Mouse (Mus musculus): ENCODE measurements around the gene Pdzrn3.

Pdzrn3 gene

DNA sequence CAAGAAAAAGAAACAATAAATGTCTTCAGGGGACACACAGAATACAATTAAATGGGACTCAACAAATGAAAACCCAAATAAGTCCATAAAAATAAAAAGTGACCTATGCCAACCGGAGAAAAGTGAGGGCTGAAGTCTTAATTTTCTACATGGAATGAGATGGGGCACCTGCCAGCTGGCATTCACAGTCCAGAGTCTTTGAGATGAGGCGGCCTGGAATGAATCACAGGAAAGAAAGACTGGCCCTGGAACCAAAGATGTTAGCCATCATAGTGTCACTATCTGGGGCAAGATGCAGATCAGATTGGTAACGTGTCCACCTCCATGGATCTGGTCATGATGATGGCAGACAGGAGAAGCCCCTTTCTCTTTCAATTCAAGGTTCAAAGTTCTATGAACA is 50.5 kb downstream of the Pdzrn3 start:
- no peak for DNase-seq

DNA sequence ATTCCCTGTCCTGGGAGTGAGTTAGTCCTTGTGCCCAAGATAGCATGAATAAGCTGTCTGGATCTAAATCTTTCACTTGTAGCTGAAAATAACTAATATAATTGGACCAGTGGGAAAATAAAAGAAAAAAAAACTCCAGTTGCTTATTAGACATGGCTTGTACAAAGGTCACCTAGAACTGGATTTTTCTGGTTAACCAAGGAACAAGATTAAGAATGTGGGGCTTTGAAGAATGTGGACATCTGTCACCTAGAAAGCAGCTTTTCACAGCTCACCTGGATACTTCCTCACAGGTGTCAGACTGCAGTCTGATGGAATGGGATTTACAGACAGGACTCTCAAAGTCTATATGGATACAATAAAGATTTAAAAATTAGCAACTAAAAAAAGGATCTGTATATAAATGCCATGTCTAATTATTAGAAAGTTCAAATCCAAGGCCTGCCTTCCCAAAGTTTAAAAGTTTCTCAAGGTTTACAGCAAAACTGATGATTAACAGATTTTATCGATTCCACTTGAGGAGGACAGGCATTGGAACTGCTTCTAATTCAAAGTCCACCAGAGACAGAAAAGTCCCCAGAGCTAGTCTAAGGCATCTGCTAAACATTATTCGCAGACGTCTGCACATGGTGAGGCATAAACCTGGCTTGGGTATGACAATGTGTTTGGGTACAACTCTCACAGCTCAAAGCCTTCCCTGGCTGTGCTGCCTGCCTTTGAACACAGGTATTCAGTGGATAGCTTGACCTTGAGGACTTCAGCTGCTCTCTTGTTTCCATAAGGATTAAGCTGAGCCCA is 51.7 kb downstream of the Pdzrn3 start:
- no peak for DNase-seq

DNA sequence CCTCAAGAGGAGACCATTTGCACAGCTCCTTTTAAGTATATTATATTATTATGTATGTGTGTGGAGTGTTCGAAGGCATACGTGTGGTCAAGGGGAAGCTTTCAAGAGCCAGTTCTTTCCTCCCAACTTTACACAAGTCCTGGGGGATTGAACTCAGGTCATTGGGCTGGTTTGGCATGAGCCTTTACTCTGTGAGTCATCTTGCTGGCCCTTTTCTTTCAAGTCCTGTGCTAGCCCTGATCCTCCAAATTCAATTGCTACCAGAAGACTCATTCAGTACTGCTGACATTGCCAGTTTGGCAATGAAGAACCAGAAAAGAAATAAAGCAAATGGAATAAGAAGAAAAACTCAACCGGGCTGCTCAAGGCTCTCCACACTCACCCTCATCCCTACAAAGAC is 55.1 kb downstream of the Pdzrn3 start:
- DNase-seq, result no peak

DNA sequence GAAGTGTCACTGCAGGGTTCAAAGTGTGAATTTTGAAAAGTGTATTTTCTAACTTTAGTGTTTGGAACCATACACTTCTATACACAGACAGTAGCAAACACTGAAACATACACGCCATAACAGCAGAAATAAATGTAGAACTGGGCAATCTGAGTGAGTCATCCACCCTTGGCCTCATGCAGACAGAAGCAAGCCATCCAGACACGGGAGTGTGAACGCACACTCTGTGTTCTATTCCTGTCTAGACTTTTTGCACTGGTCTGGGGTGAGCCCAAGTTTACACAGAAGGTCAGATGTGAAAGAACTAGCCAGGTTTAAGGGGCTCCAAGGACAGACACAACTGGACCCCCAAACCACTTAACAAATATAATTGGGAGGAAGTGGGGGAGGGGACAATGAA is 57.3 kb downstream of the Pdzrn3 start:
- DNase-seq, result no peak

DNA sequence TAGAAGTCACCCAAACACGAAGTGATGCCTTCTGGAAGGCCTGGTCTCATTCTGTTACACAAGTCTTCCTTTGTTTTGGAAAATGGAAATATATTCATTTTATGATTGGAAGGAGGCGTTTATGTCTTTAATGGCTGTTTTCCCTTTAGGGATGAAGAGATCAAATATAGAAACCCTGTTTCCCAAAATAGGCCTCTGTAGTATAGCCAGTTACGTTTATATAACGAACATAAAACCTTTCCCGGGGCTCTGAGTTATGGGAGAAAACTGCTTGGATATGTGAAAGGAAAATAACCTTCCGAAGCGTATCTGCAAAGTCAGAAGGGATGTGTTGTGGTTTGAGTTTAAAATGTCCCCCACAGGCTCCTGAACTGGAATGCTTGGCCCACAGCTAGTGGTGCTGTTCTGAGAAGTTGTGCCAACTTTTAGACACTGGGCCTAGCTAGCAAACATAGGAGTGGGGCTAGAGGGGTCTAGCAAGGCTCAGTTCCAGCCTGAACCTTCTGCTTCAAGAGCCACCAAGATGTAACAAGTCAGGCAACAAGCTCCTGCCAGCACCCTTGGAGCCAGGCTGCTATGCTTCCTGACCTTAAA is 58.2 kb downstream of the Pdzrn3 start:
- DNase-seq, result no peak

DNA sequence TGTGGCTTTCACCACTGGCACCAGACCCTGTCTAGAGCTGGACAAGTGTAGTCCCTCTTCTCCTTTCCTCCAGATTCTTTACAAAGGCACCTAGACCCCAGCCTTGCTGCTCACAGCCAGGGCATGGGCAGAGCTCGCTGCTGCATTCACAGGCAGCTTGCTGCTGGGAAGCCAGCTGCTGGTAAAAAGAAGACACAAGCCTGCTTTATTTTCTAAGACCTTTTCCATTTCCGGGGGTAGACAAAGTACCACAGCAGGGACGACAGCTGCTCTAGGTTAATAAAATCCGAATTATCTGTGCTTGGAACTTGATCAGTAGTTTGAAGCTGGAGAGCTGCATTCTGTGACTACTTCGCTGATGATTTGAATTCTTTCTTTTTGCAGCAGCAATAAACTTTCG is 59.2 kb downstream of the Pdzrn3 start:
- DNase-seq, result no peak

DNA sequence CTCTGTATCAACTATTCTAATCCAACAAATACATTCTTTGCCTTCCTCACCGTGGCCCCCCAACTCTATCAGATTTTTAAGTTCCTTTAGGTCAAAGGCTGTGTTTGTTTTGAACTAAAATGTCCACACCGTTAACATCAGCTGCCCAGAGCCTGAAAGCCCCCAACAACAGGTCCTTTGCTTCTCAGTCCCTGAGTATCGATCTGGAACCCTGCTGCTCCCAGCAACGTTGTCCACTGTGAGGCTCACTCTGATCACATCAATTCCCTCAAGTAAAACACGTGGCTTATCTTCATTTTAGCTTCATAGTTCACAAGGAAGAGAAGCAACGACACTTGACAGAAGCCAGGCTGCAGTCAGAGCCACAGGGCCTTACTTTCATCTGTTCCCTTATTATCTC is 66.3 kb downstream of the Pdzrn3 start:
- DNase-seq, result no peak

DNA sequence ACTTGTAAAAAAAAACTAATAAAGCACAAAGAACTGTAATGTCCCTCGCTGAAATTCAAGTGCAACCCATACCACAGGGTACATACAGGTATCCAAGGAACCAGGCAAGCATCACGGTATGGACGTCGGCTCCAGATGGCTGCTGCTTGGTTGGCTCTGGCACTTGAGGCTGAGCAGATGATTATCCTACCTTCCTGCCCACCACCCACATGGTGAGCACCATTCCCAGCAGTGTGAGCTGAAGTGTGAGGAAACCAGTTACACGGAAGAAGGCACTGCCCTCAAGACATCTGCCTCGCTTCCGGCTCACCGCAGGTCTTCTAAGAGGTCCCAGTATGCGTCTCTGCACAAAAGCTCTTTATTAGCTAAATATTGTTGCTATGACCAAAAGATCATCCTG is 67.2 kb downstream of the Pdzrn3 start:
- no peak for DNase-seq

DNA sequence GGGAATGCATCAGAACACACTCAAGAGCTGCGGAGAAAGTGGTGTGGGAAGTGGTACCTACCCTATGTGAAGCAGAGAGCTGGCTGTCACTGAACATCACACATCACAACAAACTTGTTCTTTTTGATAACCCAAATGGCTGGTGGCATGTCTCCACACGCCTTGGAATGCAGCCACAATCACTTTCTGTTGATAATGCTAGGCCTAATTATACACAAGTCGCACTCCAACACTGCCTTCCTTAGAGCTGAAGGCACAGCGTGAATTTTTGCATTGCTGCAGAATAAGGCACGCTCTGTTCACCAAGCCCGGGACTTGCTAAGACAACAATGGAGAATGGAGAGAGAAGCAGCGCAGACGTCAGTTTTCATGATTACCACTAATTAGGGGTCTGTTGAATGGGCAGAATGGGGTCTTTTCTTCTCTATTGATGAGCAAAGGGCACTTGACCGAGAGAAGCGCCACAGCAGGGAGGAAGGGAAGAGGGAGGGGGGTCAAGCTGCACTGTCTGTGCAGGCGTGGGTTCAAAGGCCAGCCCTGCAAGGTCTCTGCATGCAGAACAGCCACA is 69.6 kb downstream of the Pdzrn3 start:
- no peak for DNase-seq

DNA sequence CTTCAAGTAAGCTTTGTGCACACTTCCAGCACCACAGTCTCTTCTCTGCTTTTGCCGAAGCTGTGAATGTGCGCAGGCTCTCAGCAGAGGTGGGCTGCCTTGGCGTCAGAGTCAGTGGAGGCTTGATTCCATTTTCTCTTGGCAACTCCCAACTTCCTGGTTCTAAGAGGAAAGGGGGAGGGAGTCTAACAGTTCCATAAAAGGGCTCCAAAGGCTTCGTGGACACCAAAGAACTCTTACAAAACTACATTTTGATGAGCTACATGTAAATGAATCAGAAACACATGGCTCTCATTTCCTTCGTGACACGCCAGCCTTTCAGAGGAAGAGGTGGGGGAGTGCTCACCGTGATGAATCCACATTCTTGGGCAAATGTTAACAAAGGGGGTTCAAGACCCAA is 70.9 kb downstream of the Pdzrn3 start:
- no peak for DNase-seq

DNA sequence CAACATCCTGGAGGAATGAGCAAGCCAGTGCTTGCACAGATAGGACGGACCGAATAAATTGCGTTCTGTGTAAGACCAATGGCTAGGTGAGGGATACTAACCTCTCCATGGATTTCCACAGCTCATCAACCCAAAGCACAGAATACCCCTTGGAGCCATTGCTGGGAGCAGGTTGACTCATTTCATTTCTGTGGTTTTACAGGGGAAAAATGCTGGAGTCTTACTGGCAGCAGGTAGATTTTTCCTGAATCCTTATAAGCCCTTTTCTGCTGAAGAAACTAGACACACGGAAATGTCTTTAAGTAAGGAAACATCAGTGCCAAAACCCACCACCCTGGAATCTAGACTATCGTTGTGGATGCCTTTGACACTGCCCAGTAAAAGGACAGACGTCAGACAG is 72.2 kb downstream of the Pdzrn3 start:
- DNase-seq, result no peak

DNA sequence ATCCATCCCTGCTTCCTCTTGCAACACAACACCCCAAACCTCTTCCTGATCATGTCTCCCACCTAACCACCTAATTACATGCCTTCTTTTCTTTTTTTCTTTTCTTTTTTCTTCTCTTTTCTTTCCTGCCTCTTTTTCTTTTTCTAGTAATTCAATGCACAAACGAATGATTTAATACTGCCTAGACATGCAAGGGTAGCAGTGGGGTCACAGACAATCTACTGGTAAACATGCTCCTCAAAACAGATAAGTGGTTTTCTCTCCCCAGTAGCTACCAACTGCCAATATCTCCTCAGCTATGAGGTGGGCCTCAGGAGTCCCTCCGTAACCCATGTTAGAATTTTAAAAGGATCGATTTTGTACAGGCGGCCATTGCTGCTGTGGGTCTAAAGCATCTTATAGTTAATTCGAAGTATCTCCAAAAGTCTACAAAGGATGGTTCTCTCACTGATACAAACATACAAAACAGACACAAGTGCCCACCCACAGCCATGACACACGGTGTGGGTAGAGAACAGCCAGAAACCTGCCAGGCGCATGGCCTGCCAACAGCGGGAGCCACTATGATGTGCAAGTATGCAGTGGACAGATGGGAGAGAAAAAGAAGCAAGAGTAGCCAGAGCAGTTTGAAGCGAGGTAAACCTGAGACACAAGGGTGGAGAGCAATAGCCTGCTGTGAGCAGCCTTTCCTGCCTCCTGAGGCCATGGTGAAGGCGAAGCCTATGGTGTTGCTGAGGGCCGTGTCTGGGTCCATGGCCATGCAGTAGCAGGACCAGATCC is 73.5 kb downstream of the Pdzrn3 start:
- no peak for DNase-seq

DNA sequence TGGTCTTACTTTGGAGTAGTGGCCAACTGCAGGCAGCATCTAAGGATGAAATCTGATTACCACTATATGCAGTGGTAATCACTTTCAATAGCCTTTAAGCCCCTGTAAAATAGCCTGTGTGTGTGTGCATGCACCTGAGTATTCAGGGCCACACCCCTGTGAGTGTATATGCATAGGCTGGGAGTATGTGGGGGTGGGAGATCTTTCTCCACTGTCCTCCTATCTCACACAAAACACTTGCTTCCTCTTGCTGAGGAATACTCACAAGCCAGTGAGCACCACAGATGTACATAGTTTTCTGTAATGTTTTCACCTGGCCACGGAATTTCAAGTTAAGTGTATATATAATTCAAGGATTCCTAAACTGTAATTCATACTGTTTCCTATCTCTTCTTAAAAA is 74.2 kb downstream of the Pdzrn3 start:
- no peak for DNase-seq

DNA sequence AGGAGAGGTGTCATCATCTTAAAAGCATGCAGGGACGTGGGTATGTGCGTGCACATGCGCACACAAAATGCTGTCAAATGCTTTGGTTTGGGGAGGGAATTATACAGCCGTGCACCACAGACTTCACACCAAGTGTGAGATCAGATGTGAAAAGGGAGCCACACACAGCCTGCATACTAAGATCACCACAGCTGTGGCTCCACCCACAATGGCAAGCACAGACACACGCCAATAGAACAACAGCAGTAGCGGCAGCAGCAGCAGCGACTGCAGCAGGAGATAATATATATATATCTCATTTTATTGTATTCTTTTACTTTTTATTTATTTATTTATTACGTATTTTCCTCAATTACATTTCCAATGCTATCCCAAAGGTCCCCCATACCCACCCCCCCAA is 76.5 kb downstream of the Pdzrn3 start:
- no peak for DNase-seq

DNA sequence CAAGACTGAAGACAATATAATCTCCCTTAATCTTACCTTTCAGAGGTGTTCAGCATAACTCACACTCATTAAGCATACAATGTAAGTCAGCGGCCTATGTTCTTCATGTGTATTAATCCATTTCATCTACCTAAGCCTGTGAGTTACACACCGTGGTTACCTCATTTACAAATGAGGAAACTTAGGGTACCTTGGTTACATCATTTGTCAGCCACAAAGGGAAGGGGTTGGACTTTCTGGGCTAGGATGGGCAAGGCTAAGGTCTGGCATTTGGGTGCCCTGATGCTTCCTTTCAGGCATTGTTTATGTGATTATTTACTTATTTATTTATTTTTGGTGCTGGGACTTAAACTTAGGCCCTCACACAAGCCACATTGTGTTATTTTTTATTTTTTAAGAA is 78.3 kb downstream of the Pdzrn3 start:
- DNase-seq, result no peak

DNA sequence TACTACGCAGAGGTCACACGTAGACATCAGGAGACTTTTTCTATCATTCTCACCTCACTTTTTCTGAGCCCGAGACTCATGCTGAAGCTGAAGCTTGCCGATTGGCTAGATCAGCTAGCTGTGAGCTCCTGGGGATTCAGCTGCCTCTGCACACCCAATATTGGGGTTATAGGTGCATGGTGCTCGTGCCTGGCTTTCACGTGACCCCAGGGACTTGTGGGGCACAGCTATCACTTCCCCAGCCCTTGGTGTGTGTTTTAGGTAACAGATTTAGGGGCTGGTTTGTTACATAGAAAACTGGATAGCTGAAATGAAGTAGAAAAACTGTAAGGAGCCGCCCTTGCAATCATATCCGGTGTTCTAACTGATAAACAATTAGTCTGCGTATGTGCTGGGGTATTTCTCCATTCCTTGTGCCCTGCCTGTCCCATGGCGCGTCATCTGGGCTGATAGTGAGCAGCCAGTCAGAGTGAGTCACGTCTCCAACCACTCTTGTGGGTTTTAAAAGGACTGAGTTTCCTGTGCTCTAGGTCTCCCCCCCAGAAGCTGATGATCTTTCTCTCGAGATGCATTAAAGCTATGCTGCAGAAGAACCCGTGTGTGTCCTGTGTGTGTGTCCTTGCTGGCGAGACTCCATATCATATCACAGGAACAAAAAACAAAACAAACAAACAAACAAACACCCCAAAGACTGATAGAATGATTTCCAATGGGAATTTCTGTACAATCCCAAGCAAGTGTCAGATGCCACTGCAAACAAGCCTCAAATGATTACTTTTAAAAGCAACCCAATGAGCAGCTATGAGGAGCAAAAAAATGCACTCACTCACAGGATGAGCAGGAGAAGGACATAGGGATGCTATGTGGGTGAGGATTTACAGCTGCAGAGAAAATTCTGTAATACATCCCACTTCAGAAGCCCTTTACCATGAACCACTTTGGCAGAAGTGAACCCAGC is 79.9 kb downstream of the Pdzrn3 start:
- DNase-seq, result no peak

DNA sequence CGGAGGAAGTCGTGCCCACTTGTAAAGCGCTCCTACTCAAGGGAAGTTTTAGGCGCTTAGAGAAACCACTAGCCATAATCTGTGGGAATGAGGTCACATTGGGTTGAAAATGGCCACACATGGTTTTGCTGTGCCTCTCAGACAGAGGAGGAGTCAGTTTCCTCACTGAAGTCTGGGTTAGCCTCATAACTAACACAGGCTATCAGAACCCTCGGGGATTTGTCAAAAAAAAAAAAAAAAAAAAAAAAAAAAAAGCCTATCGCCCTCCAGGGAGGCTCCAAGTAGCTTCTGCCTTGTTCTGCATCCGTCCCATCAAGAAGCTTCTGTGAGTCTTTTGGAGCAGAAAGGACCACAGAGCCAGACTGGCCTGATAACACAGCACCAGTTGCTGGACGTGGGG is 80.7 kb downstream of the Pdzrn3 start:
- no peak for DNase-seq

DNA sequence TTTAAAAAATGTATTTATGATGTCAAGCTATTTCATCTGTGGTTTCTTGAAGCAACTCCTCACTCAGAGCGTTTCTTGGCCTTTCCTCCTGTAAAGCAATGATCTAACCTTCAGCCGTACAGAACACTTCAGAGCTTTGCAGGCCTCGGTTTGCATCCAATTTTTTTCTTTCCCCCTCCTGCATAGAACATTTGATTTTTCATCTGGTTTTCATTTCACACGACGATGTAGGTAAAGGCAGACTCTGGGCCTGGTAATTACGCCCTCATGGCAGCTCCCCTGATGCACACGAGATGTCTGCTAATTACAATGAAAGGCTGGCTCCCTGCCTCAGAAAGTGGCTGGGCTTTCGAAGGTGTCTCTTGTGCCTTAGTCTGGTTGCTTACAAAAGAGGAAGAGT is 81.4 kb downstream of the Pdzrn3 start:
- no peak for DNase-seq

DNA sequence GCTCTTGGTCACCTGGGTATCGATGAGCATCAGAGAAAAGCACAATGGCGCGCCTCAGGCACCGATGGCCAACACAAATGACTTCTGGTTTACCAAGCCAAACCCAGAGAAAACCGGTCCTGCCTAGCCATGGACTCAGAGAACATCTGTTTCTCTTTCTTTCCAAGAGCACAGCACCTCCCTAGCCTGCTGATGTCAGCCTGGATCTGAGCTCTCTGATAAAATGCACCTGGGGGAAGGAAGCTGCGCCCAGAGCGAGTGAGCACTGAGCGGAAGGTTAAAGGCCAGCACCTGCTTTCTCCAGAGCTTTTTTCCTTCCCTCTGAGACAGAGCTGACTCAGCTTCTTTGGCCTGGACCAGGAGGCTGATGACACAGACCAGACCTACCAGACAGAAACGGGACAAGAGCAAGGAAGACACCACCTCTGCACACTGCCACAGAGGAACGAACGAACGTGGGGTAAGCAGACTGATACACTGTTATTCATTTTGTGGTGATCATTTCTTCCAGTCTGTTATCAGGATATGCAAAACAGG is 84.6 kb downstream of the Pdzrn3 start:
- DNase-seq, result peak; percentile 13 to 40

DNA sequence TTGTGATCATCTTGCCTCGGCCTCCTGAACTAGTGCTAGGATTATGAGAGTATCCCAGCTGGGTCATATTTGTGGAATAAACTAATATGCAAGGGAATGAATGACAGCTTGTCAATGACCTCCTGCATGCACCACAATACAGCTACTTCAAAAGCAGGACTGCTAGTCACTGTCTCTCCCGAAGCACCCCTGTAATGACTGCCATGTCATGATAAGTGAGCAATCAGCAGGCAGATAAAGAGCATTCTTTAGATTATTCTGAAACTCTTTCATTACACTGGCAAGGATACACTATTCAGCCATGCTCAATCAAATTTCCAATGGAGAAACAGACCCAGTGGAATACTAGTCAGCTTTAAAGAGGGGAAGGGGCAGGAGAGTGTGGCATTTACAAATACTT is 85.8 kb downstream of the Pdzrn3 start:
- DNase-seq, result no peak

DNA sequence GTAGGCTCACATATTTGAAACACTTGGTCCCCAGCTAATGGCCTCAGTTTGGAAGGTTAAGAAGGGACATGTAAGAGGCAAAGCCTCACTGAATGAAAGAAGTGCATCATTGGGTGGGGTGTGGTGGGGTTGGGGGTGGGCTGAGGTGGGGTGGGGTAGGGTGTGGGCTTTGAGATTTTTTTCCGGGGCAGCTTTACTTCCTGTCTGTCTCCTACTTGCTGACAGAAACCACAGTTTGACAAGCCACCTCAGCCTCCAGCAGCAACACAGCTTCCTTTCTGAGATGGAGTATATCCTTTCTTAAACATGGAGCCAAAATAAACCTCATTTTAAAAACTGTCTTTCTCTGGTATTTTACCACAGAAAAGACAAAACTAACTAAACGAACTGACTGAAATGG is 87.5 kb downstream of the Pdzrn3 start:
- DNase-seq, result no peak

DNA sequence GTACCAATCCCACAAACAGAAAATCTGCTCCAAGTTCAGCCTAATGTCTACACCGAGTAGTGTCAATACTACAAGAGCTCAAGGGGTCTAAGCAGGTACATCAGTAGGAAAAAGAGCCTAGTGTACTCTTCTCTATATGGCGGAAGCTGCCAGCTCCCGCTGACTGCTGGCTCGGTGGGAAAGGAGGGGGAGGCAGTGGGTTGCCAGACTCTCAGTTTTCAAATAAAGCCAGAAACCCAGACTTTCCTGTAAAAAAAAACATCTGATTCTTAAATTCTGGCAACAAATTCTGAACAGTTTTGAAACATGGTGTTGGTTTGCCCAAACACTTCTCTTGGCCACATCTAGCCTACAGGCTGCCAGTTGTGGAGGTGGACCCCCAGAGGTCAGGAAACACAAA is 88.3 kb downstream of the Pdzrn3 start:
- no peak for DNase-seq

All from kidney, postnatal 4 days (tissue).